Mouse (Mus musculus): ENCODE results near the gene Zfp128. TPM values are rescaled to one million over a fixed set of nuclear protein-coding genes. Genes with fewer than 3 reads are reported as not detected.
A peak's percentile ranks its signal among the peaks of the same experiment; 100 is the strongest.
"Not testable (repeated sequence)": the region's sequence is repeated elsewhere in the genome, so short reads cannot be mapped to it uniquely, and the experiment has no call there.

Zfp128 gene
- polyA plus RNA-seq, 1 experiment from 2014 or later, result 8.0 TPM

GRCm38 (mm10) chr7:12897655-12898410 lies 16.9 kb downstream of the Zfp128 start, which contains the start of gene Zscan22:
Zscan22 (plus strand) TSS chr7:12897815.
- H3K27ac ChIP-seq (replicated peaks), result no peak within 1 kb of the TSS
- ATAC-seq (replicated peaks), result peak; percentile 99

DNA sequence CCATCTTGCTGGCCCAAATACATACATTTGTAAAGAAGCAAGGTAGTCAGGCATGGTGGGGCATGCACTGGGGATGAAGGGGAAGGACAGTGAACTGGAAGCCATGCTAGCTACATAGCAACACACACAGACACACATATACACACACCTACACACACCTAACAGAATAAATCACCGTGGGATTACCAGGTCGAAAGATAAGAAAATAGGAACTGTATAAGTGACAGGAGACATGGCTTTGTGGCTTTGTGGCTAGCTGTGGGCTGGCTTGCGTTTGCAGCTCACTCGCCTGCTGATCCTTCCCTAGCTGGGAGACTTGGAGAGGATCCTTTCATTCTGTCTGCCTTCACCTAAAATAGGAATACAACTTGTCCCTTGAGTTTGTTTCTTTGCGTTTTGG lies 20.5 kb downstream of the Zfp128 start:
- H3K27ac ChIP-seq (replicated peaks), result no peak overlapping the region
- H3K9me3 ChIP-seq, result no peaks in the 10 kb centered on the region
- no peak overlapping the region for H3K4me2 ChIP-seq (replicated peaks)
- H3K36me3 ChIP-seq, result peaks cover 23% of the 10 kb centered on the region
- 95% methylated on average over 5 of the region's 5 CpGs for WGBS
- no peak overlapping the region for H3K4me3 ChIP-seq
- no peak for ATAC-seq (replicated peaks)
- H3K9ac ChIP-seq (replicated peaks), result no peak overlapping the region
- peaks cover 9% of the 10 kb centered on the region for H3K4me1 ChIP-seq
- no peaks in the 10 kb centered on the region for H3K27me3 ChIP-seq

More at GRCm38 (mm10) chr7:12897655-12898410, 16.9 kb downstream of the Zfp128 start, which contains the start of gene Zscan22:
- Histone ChIP-seq H3K4me1 (peaks cover 9% of the 10 kb centered on the region), H3K27me3 (no peaks in the 10 kb centered on the region), H3K4me2 (replicated peaks) (peak within 1 kb of the TSS; percentile 47), H3K36me3 (0 out of 2 replicates have a peak, but pooled peaks cover 4% of the 10 kb centered on the region), H3K4me3 (peak within 1 kb of the TSS; percentile 57), H3K9me3 (no peaks in the 10 kb centered on the region), H3K9ac (replicated peaks) (peak within 1 kb of the TSS; percentile 61)
- WGBS, result 6% methylated on average over 36 of the region's 36 CpGs

DNA sequence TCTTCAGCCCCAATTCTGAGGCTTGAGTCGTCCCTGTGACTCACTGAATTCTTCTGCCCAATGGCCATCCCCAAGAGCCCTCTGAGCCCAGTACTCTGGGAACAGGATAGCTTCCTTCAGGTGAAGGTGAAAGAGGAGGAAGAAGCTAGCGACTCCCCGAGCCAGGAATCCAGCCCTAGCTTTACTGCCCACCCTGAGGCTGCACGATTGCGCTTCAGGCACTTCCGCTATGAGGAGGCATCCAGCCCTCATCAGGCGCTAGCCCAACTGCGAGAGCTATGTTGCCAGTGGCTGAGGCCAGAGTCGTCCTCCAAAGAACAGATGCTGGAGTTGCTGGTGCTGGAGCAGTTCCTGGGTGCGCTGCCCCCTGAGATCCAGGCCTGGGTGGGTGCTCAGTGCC lies 22.6 kb downstream of the Zfp128 start:
- Histone ChIP-seq H3K36me3 (peaks cover 44% of the 10 kb centered on the region), H3K4me2 (replicated peaks) (no peak overlapping the region), H3K4me1 (peaks cover 4% of the 10 kb centered on the region), H3K4me3 (no peak overlapping the region), H3K9ac (replicated peaks) (no peak overlapping the region), H3K27me3 (no peaks in the 10 kb centered on the region), H3K27ac (replicated peaks) (no peak overlapping the region), H3K9me3 (no peaks in the 10 kb centered on the region)
- WGBS, result 52% methylated on average over 10 of the region's 10 CpGs
- no peak for ATAC-seq (replicated peaks)

DNA sequence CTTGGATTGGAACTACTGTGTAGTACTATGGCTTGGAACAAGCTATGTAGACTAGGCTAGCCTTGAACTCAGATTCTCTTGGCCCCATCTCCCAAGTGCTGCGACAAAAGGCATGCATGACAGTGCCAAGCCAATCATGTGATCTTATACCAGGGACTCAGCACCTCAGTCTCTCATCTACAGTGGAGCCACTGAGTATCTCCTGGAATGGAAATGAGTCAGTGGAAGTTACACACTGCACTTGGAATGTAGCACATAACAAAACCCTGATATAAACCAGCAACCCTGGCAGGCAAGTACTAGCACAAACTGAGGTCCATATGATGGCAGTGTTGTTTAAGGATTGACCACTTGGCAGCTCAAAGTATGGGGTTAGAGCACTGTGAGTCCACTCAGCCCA lies 24.2 kb downstream of the Zfp128 start:
- H3K4me2 ChIP-seq (replicated peaks), result no peak overlapping the region
- H3K27me3 ChIP-seq, result no peaks in the 10 kb centered on the region
- H3K36me3 ChIP-seq, result peaks cover 49% of the 10 kb centered on the region
- no peaks in the 10 kb centered on the region for H3K9me3 ChIP-seq
- H3K4me3 ChIP-seq, result no peak overlapping the region
- peaks cover 6% of the 10 kb centered on the region for H3K4me1 ChIP-seq
- 94% methylated on average over 1 of the region's 1 CpGs for WGBS
- no peak for ATAC-seq (replicated peaks)
- H3K9ac ChIP-seq (replicated peaks), result no peak overlapping the region
- H3K27ac ChIP-seq (replicated peaks), result no peak overlapping the region

DNA sequence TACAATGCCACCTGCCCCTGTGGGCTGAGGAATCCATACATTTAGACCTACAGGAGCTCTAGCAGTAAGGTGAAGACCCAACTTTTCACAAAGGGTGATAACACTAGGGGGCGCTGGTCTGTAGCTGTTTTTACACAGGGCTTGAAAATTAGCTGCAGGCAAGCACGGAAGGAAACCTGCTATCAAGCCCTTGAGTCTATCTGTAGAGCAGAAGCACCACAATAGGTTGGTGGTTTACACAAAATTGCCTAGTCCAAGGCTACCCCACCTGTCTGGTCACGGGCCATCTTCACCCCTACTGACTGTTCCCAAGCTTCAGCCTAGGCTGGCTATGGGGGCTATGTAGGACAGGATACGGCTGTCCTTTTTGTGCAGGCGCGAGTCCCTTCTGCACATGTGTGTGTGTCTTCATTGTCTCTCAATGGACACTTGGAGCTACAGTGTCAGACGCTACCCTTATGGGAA lies 28.6 kb downstream of the Zfp128 start:
- Histone ChIP-seq H3K9ac (replicated peaks) (peak overlapping the region; percentile 65), H3K36me3 (peaks cover 44% of the 10 kb centered on the region), H3K4me2 (replicated peaks) (peak overlapping the region; percentile 61), H3K27me3 (no peaks in the 10 kb centered on the region), H3K4me1 (peaks cover 10% of the 10 kb centered on the region), H3K27ac (replicated peaks) (peak overlapping the region; percentile 94), H3K4me3 (peak overlapping the region; percentile 61), H3K9me3 (no peaks in the 10 kb centered on the region)
- 33% methylated on average over 7 of the region's 7 CpGs for WGBS
- peak; percentile 64 for ATAC-seq (replicated peaks)

- Histone ChIP-seq H3K4me2 (replicated peaks) (peak overlapping the region; percentile 61), H3K9me3 (no peaks in the 10 kb centered on the region), H3K4me1 (peaks cover 10% of the 10 kb centered on the region), H3K9ac (replicated peaks) (peak overlapping the region; percentile 65), H3K27me3 (no peaks in the 10 kb centered on the region), H3K4me3 (peak overlapping the region; percentile 61), H3K36me3 (peaks cover 38% of the 10 kb centered on the region), H3K27ac (replicated peaks) (peak overlapping the region; percentile 94)
- WGBS, result 9% methylated on average over 19 of the region's 19 CpGs
- ATAC-seq (replicated peaks), result peak; percentile 86
Observed at GRCm38 (mm10) chr7:12910181-12910668, 29.2 kb downstream of the Zfp128 start.

- H3K27me3 ChIP-seq, result no peaks in the 10 kb centered on the region
- H3K27ac ChIP-seq (replicated peaks), result no peak overlapping the region
- H3K4me1 ChIP-seq, result peaks cover 10% of the 10 kb centered on the region
- no peaks in the 10 kb centered on the region for H3K9me3 ChIP-seq
- ATAC-seq (replicated peaks), result no peak
- no peak overlapping the region for H3K4me2 ChIP-seq (replicated peaks)
- H3K4me3 ChIP-seq, result no peak overlapping the region
- H3K36me3 ChIP-seq, result peaks cover 6% of the 10 kb centered on the region; the same call in 1 of the 2 replicates
- H3K9ac ChIP-seq (replicated peaks), result no peak overlapping the region
Observed at GRCm38 (mm10) chr7:12913556-12913955, 32.6 kb downstream of the Zfp128 start.

DNA sequence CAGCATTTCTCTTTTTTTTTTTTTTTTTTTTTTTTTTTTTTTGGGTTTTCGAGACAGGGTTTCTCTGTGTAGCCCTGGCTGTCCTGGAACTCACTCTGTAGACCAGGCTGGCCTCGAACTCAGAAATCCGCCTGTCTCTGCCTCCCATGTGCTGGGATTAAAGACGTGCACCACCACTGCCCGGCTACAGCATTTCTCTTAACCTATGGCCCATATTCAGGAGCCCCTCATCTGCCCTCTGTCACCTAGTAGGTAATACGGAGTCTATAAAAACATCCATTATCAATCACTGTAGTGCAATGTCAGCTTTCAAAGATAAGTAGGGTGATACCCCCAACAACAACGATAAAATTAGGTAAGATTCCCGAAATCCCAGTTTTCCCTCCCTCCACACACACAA lies 39.5 kb downstream of the Zfp128 start:
- WGBS, result 94% methylated on average over 7 of the region's 8 CpGs
- H3K9ac ChIP-seq (replicated peaks); H3K4me3 ChIP-seq; H3K27ac ChIP-seq (replicated peaks); H3K9me3 ChIP-seq; H3K27me3 ChIP-seq; H3K4me2 ChIP-seq (replicated peaks); ATAC-seq (replicated peaks): not testable (repeated sequence)
- Histone ChIP-seq H3K36me3 (peaks cover 21% of the 10 kb centered on the region), H3K4me1 (peaks cover 15% of the 10 kb centered on the region)

DNA sequence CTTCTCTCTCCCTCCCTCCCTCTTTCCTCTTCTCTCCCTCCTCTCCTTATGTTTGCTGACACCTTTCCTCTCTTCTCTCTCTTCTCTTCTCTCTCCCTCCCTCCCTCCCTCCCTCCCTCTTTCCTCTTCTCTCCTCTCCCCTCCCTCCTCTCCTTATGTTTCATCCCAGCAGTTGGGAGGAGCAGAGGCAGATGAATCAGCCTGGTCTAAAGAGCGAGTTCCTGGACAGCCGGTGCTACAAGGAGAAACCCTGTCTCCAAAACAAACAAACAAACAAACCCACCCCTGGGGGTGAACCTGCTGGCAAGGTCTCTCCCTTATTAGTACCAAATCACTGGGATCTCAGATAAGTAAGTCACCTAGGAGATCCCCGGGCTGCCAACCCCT lies 40.3 kb downstream of the Zfp128 start:
- no peaks in the 10 kb centered on the region for H3K27me3 ChIP-seq
- H3K4me3 ChIP-seq, result peak overlapping the region; percentile 86
- peaks cover 15% of the 10 kb centered on the region for H3K4me1 ChIP-seq
- peak overlapping the region; percentile 83 for H3K9ac ChIP-seq (replicated peaks)
- peaks cover 29% of the 10 kb centered on the region for H3K36me3 ChIP-seq
- no peaks in the 10 kb centered on the region for H3K9me3 ChIP-seq
- H3K27ac ChIP-seq (replicated peaks), result peak overlapping the region; percentile 91
- WGBS, result 0% methylated on average over 3 of the region's 3 CpGs
- peak; percentile 4 for ATAC-seq (replicated peaks)
- H3K4me2 ChIP-seq (replicated peaks), result peak overlapping the region; percentile 93

DNA sequence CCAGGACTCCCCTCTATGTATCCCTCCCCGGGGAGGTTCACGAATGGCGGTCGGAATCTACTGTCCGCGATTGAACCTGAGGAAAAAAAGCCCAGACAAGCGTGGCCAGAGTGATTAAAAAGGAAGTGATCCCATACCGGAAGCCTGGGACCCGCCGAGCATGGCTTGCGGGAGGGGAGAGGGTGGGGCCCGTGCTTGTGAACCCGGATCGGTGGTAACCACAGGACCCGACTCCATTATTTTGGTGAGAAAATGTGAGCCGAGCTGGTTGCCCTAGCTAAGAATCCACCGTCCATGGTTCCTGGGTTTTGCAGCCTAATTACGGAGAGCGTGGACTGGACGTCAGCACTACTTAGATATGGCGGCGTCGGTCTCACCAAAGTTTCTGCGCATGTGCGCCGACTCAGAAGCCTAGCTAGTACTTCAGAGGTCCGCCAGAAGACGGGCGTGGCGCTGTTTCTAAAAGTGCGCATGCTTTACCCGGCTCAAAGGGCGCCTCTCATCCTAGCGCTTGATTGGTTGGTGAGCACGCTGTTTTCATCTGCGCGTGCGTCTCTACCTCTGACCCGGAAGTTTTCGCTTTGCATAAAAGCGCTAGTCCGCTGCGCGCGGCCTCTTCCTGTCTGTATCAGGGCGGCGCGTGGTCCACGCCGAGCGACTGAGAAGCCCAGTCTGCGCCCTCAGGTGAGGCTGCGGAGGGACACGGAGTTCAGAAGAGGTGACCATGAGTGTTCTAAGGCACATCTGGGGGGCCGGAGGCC lies 40.9 kb downstream of the Zfp128 start, which contains the start of gene Rps5:
Gene Rps5, plus strand, starts transcription at position 586 of the 761 bp plus-strand sequence.
- Histone ChIP-seq H3K9ac (replicated peaks) (peak within 1 kb of the TSS; percentile 83), H3K4me2 (replicated peaks) (peak within 1 kb of the TSS; percentile 93), H3K4me1 (peaks cover 15% of the 10 kb centered on the region)

DNA sequence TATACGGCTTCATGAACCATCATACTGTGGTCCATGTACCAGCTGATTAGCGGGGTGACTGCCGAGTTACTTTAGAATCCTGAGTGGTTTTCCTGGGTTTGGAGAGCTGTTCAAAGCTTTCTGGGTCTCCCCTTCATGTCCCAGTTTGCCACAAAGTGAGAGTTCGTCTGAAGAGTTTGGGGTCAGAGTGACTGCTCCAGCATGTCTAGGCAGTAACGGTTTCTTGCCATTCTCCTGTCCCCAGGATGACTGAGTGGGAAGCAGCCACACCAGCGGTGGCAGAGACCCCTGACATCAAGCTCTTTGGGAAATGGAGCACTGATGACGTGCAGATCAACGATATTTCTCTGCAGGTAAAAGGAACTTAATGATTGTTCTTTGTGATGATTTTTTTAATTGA lies 41.8 kb downstream of the Zfp128 start:
- peak overlapping the region; percentile 86 for H3K4me3 ChIP-seq
- peak overlapping the region; percentile 81 for H3K9ac ChIP-seq (replicated peaks)
- no peaks in the 10 kb centered on the region for H3K9me3 ChIP-seq
- peak overlapping the region; percentile 91 for H3K4me2 ChIP-seq (replicated peaks)
- no peak overlapping the region; the same call in 1 of the 2 replicates for H3K27ac ChIP-seq (replicated peaks)
- peaks cover 40% of the 10 kb centered on the region for H3K36me3 ChIP-seq
- peaks cover 15% of the 10 kb centered on the region for H3K4me1 ChIP-seq
- no peak for ATAC-seq (replicated peaks)
- WGBS, result 4% methylated on average over 8 of the region's 8 CpGs
- H3K27me3 ChIP-seq, result peaks cover 10% of the 10 kb centered on the region; the same call in 1 of the 2 replicates

More for the DNA sequence above, 40.9 kb downstream of the Zfp128 start, which contains the start of gene Rps5:
- H3K36me3 ChIP-seq, result peaks cover 35% of the 10 kb centered on the region
- WGBS, result under 1% methylated on average over 55 of the region's 55 CpGs
- no peaks in the 10 kb centered on the region for H3K9me3 ChIP-seq
- H3K27ac ChIP-seq (replicated peaks), result peak within 1 kb of the TSS; percentile 91
- peak within 1 kb of the TSS; percentile 86 for H3K4me3 ChIP-seq
- peaks cover 4% of the 10 kb centered on the region; the same call in 1 of the 2 replicates for H3K27me3 ChIP-seq
- ATAC-seq (replicated peaks), result peak; percentile 99

DNA sequence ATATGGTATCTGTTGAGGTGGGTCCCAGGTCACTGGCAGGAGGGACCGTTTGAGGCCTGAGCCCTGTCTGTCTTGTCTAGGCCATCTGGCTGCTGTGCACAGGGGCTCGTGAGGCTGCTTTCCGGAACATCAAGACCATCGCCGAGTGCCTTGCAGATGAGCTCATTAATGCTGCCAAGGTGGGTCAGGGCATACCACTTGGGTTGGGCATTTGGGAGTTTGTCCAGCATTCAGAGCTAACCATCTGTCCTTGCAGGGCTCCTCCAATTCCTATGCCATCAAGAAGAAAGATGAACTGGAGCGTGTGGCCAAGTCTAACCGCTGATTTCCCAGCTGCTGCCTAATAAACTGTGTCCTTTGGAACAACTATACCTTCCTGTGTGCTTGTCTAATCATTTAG lies 45.3 kb downstream of the Zfp128 start:
- no peak for ATAC-seq (replicated peaks)
- Histone ChIP-seq H3K9me3 (no peaks in the 10 kb centered on the region), H3K27ac (replicated peaks) (no peak overlapping the region), H3K36me3 (peaks cover 40% of the 10 kb centered on the region), H3K4me3 (no peak overlapping the region), H3K4me2 (replicated peaks) (no peak overlapping the region), H3K4me1 (peaks cover 19% of the 10 kb centered on the region), H3K9ac (replicated peaks) (no peak overlapping the region), H3K27me3 (peaks cover 15% of the 10 kb centered on the region; the same call in 1 of the 2 replicates)
- WGBS, result 84% methylated on average over 7 of the region's 7 CpGs
